Mouse (Mus musculus) kidney, postnatal 36 days (tissue): ENCODE data around the gene Creld1.

ENCODE experiments used
- DNase-seq, 2 experiments: peaks; one replicate each; pipeline ENCODE4 v3.0.0; 2021 to 2022; ENCODE audit warnings: mixed read lengths in 2 of 2

Gene Creld1

DNA sequence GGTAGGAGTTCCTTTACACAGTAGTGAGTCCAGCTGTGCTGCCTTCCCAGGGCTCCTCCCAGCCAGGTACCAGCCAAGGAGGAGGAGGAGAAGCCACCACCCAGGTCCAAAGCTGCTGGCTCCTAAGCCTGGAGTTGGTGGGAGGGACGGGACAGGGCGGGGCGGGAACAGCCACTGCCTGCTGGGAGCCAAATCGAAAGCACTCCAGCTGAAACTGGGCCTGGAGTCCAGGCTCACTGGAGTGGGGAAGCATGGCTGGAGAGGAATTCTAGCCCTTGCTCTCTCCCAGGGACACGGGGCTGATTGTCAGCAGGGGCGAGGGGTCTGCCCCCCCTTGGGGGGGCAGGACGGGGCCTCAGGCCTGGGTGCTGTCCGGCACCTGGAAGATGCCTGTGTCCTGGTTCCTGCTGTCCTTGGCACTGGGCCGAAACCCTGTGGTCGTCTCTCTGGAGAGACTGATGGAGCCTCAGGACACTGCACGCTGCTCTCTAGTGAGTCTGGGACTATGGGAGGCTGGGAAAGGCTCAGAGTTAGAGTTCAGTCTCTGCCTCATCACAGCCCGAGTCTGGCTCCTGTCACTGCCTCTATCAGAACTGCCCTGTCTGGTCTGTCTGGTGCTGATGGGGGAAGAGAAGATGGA lies 11.7 kb upstream of the Creld1 start, which contains the start of gene Il17rc:
Il17rc (plus strand) TSS at position 131 of the 640 bp plus-strand sequence.
- peak; percentile 82 for DNase-seq

DNA sequence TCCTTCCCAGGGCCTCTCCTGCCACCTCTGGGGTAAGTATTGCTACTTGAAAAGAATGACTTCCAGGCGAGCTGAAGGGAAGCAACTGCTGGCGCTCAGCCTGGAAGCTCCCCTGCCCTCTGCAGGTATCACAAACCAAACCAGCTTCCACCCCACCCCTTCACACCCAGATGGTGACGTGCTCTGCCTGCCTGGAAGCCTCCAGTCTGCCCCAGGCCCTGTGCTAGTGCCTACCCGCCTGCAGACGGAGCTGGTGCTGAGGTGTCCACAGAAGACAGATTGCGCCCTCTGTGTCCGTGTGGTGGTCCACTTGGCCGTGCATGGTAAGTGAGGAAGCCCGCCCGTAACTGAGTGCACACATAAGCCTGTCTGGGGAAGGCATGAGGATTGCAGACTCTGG lies 11.0 kb upstream of the Creld1 start:
- DNase-seq: no peak

DNA sequence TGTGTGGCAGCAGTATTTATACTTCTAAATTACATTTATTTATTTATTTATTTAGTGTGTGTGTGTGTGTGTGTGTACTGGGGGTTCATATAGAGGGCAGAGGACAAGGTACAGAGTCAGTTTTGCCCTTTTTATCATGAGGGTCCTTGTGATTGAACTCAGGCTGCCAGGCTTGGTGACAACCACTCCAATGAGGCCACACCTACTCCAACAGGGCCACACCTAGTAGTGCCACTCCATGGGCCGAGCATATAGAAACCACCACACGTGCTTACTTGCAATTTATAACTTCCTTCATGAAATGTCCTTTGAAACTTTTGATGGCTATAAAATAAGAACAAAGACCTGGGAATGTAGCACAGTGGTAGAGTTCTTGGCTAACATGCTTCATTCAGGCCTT lies 9.9 kb upstream of the Creld1 start:
- DNase-seq: no peak

DNA sequence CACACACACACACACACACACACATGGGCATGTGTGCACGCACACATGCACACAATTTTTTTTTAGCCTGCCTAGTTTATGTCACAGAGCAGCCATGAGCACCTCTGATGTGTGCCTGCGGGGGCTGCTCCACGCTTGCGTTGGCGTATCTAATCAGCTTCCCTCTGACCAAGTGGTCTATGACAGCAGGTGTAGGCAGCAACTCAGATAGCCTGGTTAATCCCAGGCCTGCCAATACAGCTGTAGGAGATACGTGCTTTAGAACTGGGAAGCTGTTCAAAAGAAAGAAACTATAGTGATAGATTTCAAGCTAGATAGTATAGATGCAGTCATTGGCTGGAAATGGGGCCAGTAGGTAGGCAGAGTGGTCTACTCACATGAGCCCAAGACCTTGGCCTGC lies 9.4 kb upstream of the Creld1 start:
- DNase-seq: no peak

DNA sequence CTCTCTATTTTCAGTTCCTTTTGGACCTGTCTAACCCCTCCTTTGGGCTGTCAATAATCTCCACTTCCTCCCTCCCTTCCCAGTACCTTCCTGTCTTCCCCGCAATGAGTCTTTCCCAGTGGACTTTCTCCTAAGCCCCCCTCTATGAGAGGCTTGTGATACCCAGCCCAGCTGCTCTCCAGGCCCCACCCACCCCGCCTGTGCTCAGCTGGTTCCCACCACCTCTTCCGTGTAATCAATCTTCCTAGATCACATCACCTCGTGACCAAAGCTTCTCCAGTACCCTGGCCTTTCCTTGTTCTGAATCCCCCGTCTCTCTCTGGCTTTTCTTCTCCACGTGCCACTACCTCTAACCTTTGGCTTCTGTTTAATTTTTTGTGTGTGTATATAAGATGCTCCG lies 5.7 kb upstream of the Creld1 start:
- DNase-seq: no peak

DNA sequence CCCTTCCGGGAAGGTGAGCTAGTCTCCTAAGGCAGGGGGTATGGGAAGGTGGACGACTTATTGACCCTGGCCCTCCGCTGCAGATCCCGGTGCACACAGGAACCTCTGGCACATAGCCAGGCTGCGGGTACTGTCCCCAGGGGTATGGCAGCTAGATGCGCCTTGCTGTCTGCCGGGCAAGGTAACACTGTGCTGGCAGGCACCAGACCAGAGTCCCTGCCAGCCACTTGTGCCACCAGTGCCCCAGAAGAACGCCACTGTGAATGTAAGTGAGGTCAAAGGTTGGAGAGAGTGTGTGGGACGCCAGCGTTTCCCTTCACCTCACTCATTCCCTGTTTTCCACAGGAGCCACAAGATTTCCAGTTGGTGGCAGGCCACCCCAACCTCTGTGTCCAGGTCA lies 4.2 kb upstream of the Creld1 start:
- peak in 1 of 2 experiments; percentile 38 for DNase-seq

DNA sequence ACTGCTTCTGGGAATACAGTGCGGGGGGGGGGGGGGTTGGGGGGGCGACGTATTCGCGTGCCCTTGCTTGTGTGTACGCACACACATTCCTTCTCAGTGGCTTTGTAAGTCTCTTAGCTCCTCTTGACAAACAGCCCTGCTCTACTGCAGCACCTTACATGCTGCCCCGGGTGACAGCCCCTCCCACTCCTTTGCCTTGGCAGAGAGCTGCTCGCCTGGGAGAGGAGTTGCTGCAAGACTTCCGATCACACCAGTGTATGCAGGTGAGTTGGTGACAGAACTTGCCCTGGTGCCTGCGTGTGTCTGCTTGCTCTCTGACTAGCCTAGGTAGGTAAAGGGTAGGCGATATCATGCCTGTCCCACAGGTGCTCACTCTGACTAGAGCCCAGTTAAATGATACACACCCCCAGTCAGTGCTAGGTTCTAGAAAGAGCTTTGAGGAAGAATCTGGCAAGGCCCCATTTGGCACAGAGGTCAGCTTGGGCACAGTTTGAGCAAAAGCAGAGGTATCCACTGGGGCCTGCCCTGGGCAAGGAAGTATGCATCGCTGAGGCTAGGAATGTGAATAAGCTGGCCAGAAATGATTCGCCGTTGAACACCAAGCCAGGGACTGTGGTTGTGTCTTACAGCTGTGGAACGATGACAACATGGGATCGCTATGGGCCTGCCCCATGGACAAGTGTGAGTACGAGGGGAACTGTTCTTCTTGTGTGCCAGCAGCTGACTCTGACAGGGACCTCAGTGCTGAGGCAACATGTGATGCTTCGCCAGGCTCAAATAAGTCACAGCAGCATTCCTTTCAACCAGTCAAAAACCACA lies 2.3 kb upstream of the Creld1 start:
- peak; percentile 62 to 67 for DNase-seq

DNA sequence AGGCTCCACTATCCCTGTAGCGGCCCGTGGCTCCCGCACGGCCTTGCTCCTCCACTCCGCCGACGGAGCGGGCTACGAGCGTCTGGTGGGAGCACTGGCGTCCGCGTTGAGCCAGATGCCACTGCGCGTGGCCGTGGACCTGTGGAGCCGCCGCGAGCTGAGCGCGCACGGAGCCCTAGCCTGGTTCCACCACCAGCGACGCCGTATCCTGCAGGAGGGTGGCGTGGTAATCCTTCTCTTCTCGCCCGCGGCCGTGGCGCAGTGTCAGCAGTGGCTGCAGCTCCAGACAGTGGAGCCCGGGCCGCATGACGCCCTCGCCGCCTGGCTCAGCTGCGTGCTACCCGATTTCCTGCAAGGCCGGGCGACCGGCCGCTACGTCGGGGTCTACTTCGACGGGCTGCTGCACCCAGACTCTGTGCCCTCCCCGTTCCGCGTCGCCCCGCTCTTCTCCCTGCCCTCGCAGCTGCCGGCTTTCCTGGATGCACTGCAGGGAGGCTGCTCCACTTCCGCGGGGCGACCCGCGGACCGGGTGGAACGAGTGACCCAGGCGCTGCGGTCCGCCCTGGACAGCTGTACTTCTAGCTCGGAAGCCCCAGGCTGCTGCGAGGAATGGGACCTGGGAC lies 509 bp upstream of the Creld1 start:
- peak in 1 of 2 experiments; percentile 63 for DNase-seq

DNA sequence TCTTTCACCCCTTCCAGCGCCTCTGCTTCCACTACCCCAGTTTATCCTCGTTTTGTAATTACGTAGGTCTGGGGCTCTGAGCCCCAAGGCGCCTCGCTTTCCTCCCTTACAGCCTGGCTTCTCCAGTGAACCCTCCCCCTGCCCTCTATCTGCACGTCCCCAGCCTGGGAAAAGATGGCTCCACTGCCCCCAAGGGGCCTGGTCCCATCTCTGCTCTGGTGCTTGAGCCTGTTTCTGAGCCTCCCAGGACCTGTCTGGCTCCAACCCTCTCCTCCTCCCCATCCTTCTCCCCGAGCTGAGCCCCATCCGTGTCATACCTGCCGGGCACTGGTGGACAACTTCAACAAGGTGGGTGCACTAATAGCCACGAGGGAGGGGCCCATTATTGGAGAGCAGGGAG lies 632 bp downstream of the Creld1 start:
- DNase-seq: peak in 1 of 2 experiments; percentile 27

DNA sequence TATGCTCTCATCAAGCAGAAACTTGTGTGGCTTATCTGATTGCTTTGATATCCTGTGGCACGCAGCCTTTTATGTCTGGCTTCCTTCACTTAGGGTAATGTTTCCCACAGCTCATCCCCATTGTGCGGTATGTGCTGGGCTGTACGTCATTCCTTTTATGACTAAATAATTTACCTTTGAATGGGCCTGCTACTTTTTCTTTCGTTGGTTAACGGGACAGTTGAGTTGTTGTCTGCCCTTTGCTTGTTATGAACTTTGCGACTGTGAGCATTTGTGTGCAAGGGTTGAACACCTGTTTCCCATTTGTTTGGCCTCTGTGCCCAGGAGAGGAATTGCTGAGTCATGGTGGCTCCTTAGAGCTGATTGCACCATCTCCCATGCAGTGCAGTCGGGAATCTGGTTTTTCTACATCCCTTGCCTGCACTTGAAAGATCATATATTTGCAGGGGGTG lies 4.1 kb downstream of the Creld1 start:
- peak; percentile 58 to 79 for DNase-seq

DNA sequence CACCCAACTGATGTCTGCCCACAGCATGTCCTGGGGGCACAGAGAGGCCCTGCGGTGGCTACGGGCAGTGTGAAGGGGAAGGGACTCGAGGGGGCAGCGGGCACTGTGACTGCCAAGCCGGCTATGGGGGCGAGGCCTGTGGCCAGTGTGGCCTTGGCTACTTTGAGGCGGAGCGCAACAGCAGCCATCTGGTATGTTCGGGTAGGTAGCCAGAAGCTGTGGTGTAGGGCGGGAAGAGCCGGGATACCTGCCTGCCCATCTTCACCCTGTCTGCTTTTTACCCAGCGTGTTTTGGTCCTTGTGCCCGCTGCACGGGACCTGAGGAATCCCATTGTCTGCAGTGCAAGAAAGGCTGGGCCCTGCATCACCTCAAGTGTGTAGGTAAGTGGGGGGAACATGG lies 6.3 kb downstream of the Creld1 start:
- no peak for DNase-seq

DNA sequence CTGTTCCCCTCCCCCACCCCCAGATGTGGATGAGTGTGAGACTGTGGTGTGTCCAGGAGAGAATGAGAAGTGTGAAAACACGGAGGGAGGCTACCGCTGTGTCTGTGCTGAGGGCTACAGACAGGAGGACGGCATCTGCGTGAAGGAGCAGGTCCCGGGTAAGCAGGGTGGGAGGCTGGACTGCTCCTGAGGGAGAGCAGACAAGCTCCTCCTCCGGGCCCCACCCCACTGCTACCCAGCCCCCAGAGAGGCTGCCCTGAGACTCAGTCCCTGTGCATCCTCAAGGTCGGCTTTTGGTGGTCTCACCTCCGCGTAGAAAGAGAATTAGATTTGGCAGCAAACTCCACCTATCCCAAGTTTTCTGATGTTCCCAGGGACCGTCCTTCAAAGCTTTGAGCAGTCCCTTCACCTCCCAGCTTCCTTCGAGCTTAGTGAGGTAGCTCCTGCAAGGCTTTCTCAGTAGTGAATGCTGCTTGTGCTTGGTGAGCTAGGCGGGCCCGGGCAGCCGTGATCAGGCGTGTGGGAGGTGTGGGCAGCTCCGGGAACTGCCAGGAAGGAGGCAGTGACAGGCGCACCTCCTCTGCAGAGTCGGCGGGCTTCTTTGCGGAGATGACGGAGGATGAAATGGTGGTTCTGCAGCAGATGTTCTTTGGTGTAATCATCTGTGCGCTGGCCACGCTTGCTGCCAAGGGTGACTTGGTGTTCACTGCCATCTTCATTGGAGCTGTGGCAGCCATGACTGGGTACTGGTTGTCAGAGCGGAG lies 9.2 kb downstream of the Creld1 start:
- DNase-seq: no peak

DNA sequence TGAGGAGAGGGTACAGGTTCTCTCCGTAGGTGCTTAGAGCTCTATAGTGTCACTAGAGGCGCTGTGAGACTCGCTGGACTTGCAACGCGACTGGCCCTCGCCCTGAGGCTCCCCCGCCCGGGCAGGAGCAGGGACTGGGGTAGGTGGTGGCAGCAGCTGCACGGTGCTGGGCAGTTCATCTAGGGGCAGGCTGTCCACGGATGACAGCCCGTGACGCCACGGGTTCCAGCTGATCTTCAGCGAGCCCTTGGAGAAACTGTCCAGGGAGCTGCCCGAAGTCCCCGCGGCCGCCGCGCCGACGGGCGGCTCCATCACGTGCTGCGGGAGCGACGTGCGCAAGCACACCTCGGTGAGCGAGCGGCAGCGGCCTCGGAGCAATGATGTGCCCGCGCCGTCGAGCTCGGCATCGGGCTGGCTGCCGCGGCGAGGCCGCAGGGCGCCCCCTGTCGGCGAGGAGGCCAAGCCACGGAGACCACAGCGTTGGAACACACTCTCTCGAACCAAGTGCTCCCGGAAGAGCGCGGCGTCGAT lies 11.2 kb downstream of the Creld1 start:
- DNase-seq: peak; percentile 77 to 92

DNA sequence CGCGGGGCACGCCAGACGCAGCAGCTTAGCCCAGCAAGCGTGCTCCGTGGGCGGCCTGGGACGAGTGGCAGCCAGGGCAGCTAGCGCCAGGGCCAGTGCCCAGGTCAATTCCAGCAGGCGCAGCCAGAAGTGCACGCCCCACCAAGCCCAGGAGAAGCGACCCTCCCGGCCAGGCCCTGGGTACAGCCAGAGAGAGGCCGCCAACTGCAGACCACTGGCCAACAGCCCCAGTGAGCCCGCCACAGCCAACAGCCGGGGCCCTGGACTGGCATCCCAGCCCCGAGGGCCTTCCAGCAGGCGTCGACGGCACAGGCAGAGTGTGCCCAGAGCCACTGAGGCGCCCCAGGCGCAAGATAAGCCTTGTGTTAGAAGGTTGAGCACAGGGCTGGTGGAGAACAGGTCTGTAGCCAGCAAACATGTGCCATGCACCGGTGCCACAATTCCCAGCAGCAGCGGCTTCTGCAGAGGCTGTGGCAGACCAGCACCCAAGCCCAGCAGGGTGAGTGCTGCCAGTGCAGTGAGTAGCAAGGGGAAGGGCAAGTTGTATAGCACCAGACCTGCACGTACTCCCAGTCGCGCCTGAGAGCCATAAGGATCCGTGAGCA lies 12.1 kb downstream of the Creld1 start:
- DNase-seq: no peak

DNA sequence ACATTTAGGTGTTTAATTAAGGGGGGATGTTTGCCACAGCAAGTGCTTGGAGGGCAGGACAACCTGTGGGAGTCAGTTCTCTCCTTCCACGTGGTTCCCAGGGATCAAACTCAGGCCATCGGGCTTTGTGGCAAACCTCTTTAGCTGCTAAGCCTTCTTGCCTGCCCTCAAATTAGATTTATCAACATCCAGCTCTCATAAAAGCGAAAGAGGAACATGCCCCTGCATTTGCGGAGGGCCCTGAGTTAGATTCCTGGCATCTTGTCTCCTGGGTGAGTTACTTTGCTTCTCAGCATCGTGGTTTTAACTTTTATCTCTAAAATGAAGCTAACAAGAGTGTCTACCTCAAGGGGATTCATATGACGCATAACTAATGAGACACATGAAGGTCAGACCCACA lies 16.2 kb downstream of the Creld1 start:
- DNase-seq: no peak

DNA sequence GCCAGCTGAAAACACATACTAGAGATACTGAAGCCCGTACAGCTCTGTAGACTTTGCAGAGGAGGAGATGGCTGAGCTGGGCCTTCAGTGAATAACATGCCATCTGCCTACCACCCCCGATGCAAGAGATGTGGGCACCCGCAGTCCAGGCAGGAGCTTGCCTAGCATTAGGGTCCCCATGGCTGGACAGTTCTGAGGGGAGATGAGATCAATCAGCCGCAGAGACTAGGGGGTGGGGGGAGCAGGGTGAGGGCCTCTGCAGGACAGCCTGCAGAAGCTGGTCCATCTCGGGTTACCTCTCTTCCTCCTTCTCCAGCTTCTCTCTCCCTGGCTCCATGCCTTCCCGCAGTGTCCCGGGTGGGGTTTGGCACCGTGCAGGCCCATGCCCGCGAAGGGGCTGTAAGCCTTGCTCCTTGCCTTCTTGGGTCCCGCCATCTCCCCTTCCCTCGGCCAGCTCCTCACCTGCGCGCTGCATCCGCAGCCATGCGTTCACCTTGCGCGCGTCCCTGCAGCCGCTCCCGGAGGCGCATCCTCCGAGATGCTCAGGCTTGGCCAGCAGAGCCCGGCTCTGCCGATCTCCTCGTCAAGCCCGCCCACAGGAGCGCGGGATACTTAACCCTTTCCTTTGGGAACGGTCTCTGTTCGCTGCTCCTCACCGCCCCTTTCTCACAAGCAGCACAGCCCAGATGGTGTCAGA lies 18.4 kb downstream of the Creld1 start, which contains the start of gene Prrt3:
Prrt3 (minus strand) TSS at position 544 of the 697 bp plus-strand sequence.
- no peak for DNase-seq

DNA sequence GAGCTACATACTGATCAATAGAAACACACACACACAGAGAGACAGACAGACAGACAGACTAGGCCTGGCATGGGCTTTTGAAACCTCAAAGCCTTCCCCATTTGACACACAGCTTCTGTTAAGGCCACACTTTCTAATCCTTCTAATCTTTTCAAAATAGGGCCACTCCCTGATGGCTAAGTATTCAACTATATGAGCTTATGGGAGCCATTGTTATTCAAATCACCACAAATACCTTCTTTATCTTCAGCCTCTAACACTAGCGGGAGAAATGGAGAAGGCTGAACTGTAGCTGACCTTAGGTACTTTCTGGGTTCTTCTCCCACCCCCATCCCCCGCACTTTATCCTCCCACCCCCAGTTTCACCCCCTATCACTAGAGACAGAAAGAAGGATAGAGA lies 19.7 kb downstream of the Creld1 start:
- no peak for DNase-seq

DNA sequence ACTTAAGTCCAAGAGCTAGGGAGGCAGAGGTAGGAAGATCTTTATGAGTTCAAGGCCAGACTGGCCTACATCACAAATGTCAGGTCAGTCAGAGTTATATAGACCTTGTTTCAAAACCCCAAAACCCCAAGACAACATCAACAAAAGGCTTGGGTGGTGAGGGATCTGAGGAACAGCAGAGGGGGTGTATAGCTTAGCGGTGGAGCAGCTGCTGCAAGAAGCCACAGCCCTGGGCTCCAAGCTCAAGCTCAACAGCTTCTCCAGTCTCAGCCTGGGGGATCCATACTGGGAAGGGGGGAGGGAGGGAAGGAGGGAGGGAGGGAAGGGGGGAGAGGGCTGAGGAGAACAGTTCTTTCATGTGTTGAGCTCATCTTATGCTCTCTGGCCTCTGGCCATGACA lies 22.6 kb downstream of the Creld1 start:
- no peak for DNase-seq

DNA sequence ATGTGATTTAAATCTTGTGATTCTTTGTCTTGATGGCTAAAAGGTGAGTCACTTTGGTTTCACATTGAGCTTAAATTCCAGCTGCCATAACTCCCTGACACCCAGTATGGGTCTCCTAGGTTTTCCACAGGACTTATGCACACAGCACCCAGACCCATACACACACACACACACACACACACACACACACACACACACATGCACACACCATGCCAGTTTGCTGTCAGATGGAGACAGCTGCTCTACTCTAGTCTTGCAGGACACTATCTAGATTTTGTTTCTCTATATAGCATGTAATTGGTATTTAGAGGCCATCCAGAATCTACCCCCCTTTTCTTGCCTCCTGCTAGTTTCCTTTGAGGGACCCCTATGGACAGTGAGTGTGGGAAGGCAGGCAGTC lies 24.0 kb downstream of the Creld1 start:
- DNase-seq: no peak

DNA sequence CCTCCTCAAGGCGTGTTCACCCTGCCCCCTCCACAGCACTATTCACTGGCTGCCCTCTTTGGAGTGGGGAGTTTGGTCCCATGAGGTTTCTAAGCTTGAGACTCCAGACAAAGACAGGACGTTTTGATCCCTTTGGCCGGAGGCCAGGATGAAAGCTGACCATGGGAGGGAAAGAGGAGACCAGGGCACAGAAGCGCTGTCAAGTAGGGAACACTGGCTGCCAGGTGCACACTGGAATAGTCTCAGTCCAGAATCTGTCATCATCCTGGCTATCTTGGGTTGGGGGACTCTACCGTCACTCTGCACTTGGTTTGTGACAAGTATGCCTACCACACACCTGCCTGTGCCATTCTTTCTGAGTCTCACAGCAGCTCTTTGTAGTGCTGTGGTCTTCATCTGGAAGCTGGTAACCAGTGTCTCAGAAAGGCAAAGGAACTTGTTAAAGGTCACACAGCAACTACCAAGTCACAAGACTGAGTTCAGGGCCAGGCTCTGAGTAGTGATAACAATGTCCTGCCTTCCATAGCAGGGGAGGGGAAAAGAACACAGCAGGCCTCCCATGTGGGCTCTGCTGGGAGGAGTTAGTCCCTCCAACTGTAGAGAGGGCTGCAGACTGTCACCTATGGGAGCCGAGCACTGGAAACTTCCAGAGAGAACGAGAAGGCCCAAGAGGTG lies 25.3 kb downstream of the Creld1 start:
- no peak for DNase-seq

DNA sequence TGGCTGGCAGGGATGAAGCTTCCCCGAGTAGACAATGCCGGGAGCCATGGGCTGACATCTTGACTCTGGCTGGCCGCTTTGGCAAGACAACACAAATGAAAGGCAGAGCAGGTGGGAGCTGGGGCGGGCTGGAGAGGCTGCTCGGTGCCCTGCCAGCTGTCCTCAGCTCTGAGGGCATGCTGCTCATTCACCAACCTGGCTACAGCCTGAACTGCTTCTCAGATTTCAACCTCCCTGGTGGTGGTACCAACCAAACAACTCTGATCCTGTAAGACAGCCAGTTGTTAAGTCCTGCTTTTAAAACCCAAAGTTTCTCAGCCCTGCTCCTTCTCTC lies 25.8 kb downstream of the Creld1 start:
- no peak for DNase-seq
